Mouse (Mus musculus): ENCODE measurements around the gene Slc2a1. TPM values are rescaled to one million over a fixed set of nuclear protein-coding genes. Genes with fewer than 3 reads are reported as not detected.

Slc2a1 gene
- polyA plus RNA-seq, 1 experiment = 49.0 TPM

GRCm38 (mm10) chr4:119116336-119116735 is 7.8 kb downstream of the Slc2a1 start:
- peaks cover 88% of the 10 kb centered on the region for H3K79me3 ChIP-seq (ENCODE audit: low read depth)
- no peak overlapping the region for H3K4me3 ChIP-seq (ENCODE audit: insufficient read depth, poor library complexity, severe bottlenecking)
- TF ChIP-seq CEBPB (IDR thresholded peaks at IDR 0.05; ENCODE audit: low read depth) = no peak
- no peak for TF ChIP-seq MYOG (IDR thresholded peaks at IDR 0.05; ENCODE audit: control insufficient read depth, extremely low read depth, insufficient read length)
- no peak for TF ChIP-seq MYOD1 (IDR thresholded peaks at IDR 0.05; ENCODE audit: control insufficient read depth, insufficient read length, low read depth)
- no peak for TF ChIP-seq CTCF (IDR thresholded peaks at IDR 0.05; ENCODE audit: control insufficient read depth, insufficient read depth, insufficient read length)
- no peak for TF ChIP-seq MAX (IDR thresholded peaks at IDR 0.05)
- TF ChIP-seq FOSL1 (IDR thresholded peaks at IDR 0.05; ENCODE audit: insufficient read depth, low read length, poor library complexity, severe bottlenecking) = no peak
- no peak for TF ChIP-seq USF1 (IDR thresholded peaks at IDR 0.05; ENCODE audit: low read depth)
- H3K27me3 ChIP-seq (ENCODE audit: control insufficient read depth, insufficient read depth, insufficient read length) = no peaks in the 10 kb centered on the region
- peaks cover 95% of the 10 kb centered on the region for H3K79me2 ChIP-seq (ENCODE audit: control insufficient read depth, insufficient read depth)
- H3K36me3 ChIP-seq (ENCODE audit: control insufficient read depth, insufficient read depth) = peaks cover 44% of the 10 kb centered on the region
- H3ac ChIP-seq (ENCODE audit: control insufficient read depth, insufficient read length, low read depth) = no peak overlapping the region

DNA sequence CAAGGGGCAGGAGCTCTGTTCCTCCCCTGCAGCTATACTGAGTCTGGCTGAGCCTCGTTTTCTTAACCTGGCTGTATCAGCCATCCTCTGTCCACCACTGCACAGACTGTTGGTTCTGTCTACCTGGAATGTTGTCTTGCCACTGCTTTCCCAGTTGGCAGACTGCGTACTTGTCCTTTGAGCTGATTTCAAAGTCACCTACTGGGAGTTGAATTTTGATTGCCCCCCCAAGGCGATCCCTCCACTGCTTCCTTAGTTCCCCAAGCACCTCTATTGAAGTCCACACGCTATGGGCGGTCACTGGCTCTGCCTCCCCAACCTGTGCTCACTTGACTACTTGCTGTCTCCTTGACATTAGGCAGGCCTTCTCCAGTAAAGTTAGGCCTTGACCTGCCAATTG is 9.1 kb downstream of the Slc2a1 start:
- H3K79me2 ChIP-seq (ENCODE audit: control insufficient read depth, insufficient read depth) = peaks cover 94% of the 10 kb centered on the region
- no peak overlapping the region for H3K4me3 ChIP-seq (ENCODE audit: insufficient read depth, poor library complexity, severe bottlenecking)
- H3K79me3 ChIP-seq (ENCODE audit: low read depth) = peaks cover 84% of the 10 kb centered on the region
- H3ac ChIP-seq (ENCODE audit: control insufficient read depth, insufficient read length, low read depth) = no peak overlapping the region
- H3K27me3 ChIP-seq (ENCODE audit: control insufficient read depth, insufficient read depth, insufficient read length) = no peaks in the 10 kb centered on the region
- TF ChIP-seq MAX (IDR thresholded peaks at IDR 0.05) (no peak), CTCF (IDR thresholded peaks at IDR 0.05; ENCODE audit: control insufficient read depth, insufficient read depth, insufficient read length) (no peak), FOSL1 (IDR thresholded peaks at IDR 0.05; ENCODE audit: insufficient read depth, low read length, poor library complexity, severe bottlenecking) (no peak), CEBPB (IDR thresholded peaks at IDR 0.05; ENCODE audit: low read depth) (no peak), MYOD1 (IDR thresholded peaks at IDR 0.05; ENCODE audit: control insufficient read depth, insufficient read length, low read depth) (no peak), MYOG (IDR thresholded peaks at IDR 0.05; ENCODE audit: control insufficient read depth, extremely low read depth, insufficient read length) (no peak), USF1 (IDR thresholded peaks at IDR 0.05; ENCODE audit: low read depth) (no peak)
- H3K36me3 ChIP-seq (ENCODE audit: control insufficient read depth, insufficient read depth) = peaks cover 48% of the 10 kb centered on the region

- Histone ChIP-seq H3K79me2 (ENCODE audit: control insufficient read depth, insufficient read depth) (peaks cover 94% of the 10 kb centered on the region), H3ac (ENCODE audit: control insufficient read depth, insufficient read length, low read depth) (no peak overlapping the region), H3K36me3 (ENCODE audit: control insufficient read depth, insufficient read depth) (peaks cover 46% of the 10 kb centered on the region), H3K27me3 (ENCODE audit: control insufficient read depth, insufficient read depth, insufficient read length) (no peaks in the 10 kb centered on the region), H3K4me3 (ENCODE audit: insufficient read depth, poor library complexity, severe bottlenecking) (no peak overlapping the region), H3K79me3 (ENCODE audit: low read depth) (peaks cover 83% of the 10 kb centered on the region)
- TF ChIP-seq MYOD1 (IDR thresholded peaks at IDR 0.05; ENCODE audit: control insufficient read depth, insufficient read length, low read depth) (no peak), USF1 (IDR thresholded peaks at IDR 0.05; ENCODE audit: low read depth) (peak; percentile 27)
These were observed 10.2 kb downstream of the Slc2a1 start for GRCm38 (mm10) chr4:119118659-119119077.

DNA sequence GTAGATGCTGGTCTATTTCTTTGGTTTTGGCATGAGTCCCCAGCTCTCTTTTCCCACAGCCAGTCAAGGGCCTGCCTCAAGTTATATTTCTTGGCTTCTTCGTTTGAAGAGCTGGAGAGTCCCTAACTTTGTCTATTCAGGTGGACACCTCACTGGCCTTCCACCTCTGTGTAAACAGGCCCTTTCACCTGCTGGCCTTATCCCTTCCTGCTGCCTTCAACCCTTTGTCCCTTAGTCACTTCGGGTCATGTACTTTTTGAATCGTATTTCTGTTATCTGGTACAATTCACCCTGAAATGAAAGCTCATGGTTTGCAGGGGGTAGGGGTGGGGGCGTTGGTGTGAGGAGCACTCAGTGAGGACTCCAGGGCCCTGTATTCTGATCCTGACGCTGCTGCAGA is 10.8 kb downstream of the Slc2a1 start:
- peaks cover 94% of the 10 kb centered on the region for H3K79me2 ChIP-seq (ENCODE audit: control insufficient read depth, insufficient read depth)
- H3K36me3 ChIP-seq (ENCODE audit: control insufficient read depth, insufficient read depth) = peaks cover 48% of the 10 kb centered on the region
- H3K4me3 ChIP-seq (ENCODE audit: insufficient read depth, poor library complexity, severe bottlenecking) = no peak overlapping the region
- no peak for TF ChIP-seq MYOG (IDR thresholded peaks at IDR 0.05; ENCODE audit: control insufficient read depth, extremely low read depth, insufficient read length)
- TF ChIP-seq MAX (IDR thresholded peaks at IDR 0.05) = no peak
- no peak for TF ChIP-seq CEBPB (IDR thresholded peaks at IDR 0.05; ENCODE audit: low read depth)
- no peak for TF ChIP-seq FOSL1 (IDR thresholded peaks at IDR 0.05; ENCODE audit: insufficient read depth, low read length, poor library complexity, severe bottlenecking)
- TF ChIP-seq CTCF (IDR thresholded peaks at IDR 0.05; ENCODE audit: control insufficient read depth, insufficient read depth, insufficient read length) = no peak
- no peak for TF ChIP-seq MYOD1 (IDR thresholded peaks at IDR 0.05; ENCODE audit: control insufficient read depth, insufficient read length, low read depth)
- no peak for TF ChIP-seq USF1 (IDR thresholded peaks at IDR 0.05; ENCODE audit: low read depth)
- no peaks in the 10 kb centered on the region for H3K27me3 ChIP-seq (ENCODE audit: control insufficient read depth, insufficient read depth, insufficient read length)
- peaks cover 80% of the 10 kb centered on the region for H3K79me3 ChIP-seq (ENCODE audit: low read depth)
- no peak overlapping the region for H3ac ChIP-seq (ENCODE audit: control insufficient read depth, insufficient read length, low read depth)

DNA sequence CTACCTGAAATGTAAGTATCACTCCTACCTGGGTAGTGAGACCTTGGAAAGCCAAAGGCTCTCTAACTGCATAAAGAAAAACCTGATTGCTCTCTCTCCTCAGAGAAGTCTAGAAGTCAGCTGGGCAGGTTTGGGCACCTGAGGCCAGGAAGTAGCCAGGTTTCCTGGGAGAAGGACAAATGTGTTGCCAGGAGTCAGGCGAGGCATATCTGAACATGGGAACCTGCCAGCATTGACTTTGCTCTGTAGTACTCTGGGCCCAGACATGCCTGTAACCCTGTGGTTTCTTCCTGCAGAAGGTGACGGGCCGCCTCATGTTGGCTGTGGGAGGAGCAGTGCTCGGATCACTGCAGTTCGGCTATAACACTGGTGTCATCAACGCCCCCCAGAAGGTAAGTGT is 11.6 kb downstream of the Slc2a1 start:
- no peaks in the 10 kb centered on the region for H3K27me3 ChIP-seq (ENCODE audit: control insufficient read depth, insufficient read depth, insufficient read length)
- TF ChIP-seq CEBPB (IDR thresholded peaks at IDR 0.05; ENCODE audit: low read depth) (no peak), MYOG (IDR thresholded peaks at IDR 0.05; ENCODE audit: control insufficient read depth, extremely low read depth, insufficient read length) (no peak), MYOD1 (IDR thresholded peaks at IDR 0.05; ENCODE audit: control insufficient read depth, insufficient read length, low read depth) (no peak), CTCF (IDR thresholded peaks at IDR 0.05; ENCODE audit: control insufficient read depth, insufficient read depth, insufficient read length) (no peak), MAX (IDR thresholded peaks at IDR 0.05) (no peak), USF1 (IDR thresholded peaks at IDR 0.05; ENCODE audit: low read depth) (no peak), FOSL1 (IDR thresholded peaks at IDR 0.05; ENCODE audit: insufficient read depth, low read length, poor library complexity, severe bottlenecking) (no peak)
- H3K4me3 ChIP-seq (ENCODE audit: insufficient read depth, poor library complexity, severe bottlenecking) = no peak overlapping the region
- H3K79me2 ChIP-seq (ENCODE audit: control insufficient read depth, insufficient read depth) = peaks cover 94% of the 10 kb centered on the region
- H3K79me3 ChIP-seq (ENCODE audit: low read depth) = peaks cover 76% of the 10 kb centered on the region
- peaks cover 46% of the 10 kb centered on the region for H3K36me3 ChIP-seq (ENCODE audit: control insufficient read depth, insufficient read depth)
- H3ac ChIP-seq (ENCODE audit: control insufficient read depth, insufficient read length, low read depth) = no peak overlapping the region

DNA sequence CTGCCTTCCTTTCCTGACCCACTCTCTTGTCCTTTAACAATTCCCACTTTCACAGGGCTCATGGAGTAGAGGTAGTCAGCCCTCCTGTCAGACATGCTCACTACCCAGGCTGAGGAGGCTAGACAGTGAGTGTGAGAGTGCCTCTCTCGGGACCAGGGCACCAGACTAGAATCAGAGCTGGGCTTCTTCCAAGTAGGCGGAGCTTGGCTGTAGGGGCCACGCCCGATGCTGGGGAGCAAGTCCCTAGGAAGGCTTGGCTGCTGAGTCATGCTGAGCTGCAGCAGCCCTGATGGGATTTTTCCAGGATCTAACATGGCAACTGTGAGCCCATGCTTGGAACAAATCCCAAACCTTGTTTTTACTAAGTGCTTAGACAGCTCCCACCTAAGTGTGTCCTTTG is 12.7 kb downstream of the Slc2a1 start:
- Histone ChIP-seq H3K79me3 (ENCODE audit: low read depth) (peaks cover 66% of the 10 kb centered on the region), H3K27me3 (ENCODE audit: control insufficient read depth, insufficient read depth, insufficient read length) (no peaks in the 10 kb centered on the region), H3ac (ENCODE audit: control insufficient read depth, insufficient read length, low read depth) (no peak overlapping the region), H3K36me3 (ENCODE audit: control insufficient read depth, insufficient read depth) (peaks cover 46% of the 10 kb centered on the region), H3K4me3 (ENCODE audit: insufficient read depth, poor library complexity, severe bottlenecking) (no peak overlapping the region), H3K79me2 (ENCODE audit: control insufficient read depth, insufficient read depth) (peaks cover 86% of the 10 kb centered on the region)
- TF ChIP-seq MAX (IDR thresholded peaks at IDR 0.05) = peak; percentile 81
- no peak for TF ChIP-seq CEBPB (IDR thresholded peaks at IDR 0.05; ENCODE audit: low read depth)

Data from C2C12 (cell line).